Mouse (Mus musculus) neutrophil, adult 59 days (primary cell): ENCODE results near the gene Gm9817. TPM values are rescaled to one million over a fixed set of nuclear protein-coding genes. Genes with fewer than 3 reads are reported as not detected.

ENCODE experiments used
- total RNA-seq, 2 experiments: library from RNA; stranded (reverse); gene quantifications; 1 replicate in 1 of 2; 2 replicates in 1 of 2; pipeline ENCODE4 v1.2.4; 2023

Gene Gm9817
- under 1 TPM in 1 of 2 experiments, not detected in 1; 0.18 TPM for total RNA-seq

DNA sequence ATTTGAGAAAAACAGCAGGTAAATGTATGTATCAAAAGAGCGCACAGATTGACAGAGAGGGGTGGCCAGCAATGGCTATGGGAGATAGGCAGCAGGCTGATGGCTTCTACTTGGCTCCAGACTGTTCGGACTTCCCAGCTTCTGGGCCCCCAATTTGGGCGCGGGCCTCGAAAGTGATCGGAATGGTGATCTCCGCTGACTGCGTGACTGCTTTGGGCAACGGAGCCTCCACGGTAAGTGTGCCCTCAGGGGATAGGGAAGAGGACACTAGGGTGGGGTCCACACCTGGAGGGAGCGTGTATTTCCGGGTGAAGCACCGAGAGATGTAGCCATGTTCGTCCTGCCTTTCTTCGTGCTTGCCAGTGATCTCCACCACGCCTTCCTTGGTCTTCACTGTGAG, at the start of gene Gm9817:
Gene Gm9817 (plus strand): TSS at position 301 of the 400 bp plus-strand sequence.

Other genes with a start within 250 kb of the Gm9817 start
- gene Dtnbp1, start 76.5 kb upstream of the Gm9817 start, total RNA-seq = 10 to 100 TPM; 35.9 to 36.0 TPM